Mouse (Mus musculus): ENCODE data around the gene Col5a3. TPM values are rescaled to one million over a fixed set of nuclear protein-coding genes. Genes with fewer than 3 reads are reported as not detected.

Gene Col5a3
- polyA plus RNA-seq, 1 experiment: 0.62 TPM

- no peaks in the 10 kb centered on the region for H3K27me3 ChIP-seq (ENCODE audit: control insufficient read depth, insufficient read depth, low read length)
- H3K27ac ChIP-seq (ENCODE audit: control insufficient read depth, insufficient read depth, low read depth, low read length): no peak overlapping the region
- no peak overlapping the region for H3K4me3 ChIP-seq (ENCODE audit: control insufficient read depth, low read depth, low read length)
- no peaks in the 10 kb centered on the region for H3K36me3 ChIP-seq (ENCODE audit: control insufficient read depth, insufficient read depth, low read length)
- H3K4me1 ChIP-seq (ENCODE audit: control insufficient read depth, insufficient read depth, low read length): peaks cover 14% of the 10 kb centered on the region
- TF ChIP-seq CTCF (IDR thresholded peaks at IDR 0.05; ENCODE audit: control insufficient read depth, insufficient read depth, insufficient replicate concordance, low read depth, low read length) (no peak), POLR2A (IDR thresholded peaks at IDR 0.05; ENCODE audit: control insufficient read depth, low read depth, low read length) (no peak)
Measured at GRCm38 (mm10) chr9:20748540-20748939, 66.3 kb downstream of the Col5a3 start.

DNA sequence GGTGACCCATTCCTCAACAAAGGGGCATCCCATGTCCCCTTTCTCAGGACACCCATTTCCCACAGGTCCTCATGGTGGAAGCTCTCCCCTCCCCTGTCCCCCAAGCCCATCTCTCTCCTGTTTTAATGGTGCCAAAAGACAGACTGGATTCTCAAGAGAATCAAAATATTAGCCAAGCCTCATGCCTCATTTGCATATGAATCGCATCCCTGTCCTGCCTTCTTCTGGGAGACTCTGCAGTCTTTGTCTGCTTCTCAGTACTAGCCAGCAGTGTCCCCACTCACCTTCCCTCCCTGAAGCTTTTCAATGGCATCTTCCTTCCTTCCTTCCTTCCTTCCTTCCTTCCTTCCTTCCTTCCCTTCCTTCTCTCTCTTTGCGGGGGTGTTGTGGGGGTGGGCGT is 67.2 kb downstream of the Col5a3 start:
- peaks cover 14% of the 10 kb centered on the region for H3K4me1 ChIP-seq (ENCODE audit: control insufficient read depth, insufficient read depth, low read length)
- no peak overlapping the region for H3K4me3 ChIP-seq (ENCODE audit: control insufficient read depth, low read depth, low read length)
- no peaks in the 10 kb centered on the region for H3K27me3 ChIP-seq (ENCODE audit: control insufficient read depth, insufficient read depth, low read length)
- H3K27ac ChIP-seq (ENCODE audit: control insufficient read depth, insufficient read depth, low read depth, low read length): no peak overlapping the region
- H3K36me3 ChIP-seq (ENCODE audit: control insufficient read depth, insufficient read depth, low read length): no peaks in the 10 kb centered on the region
- TF ChIP-seq POLR2A (IDR thresholded peaks at IDR 0.05; ENCODE audit: control insufficient read depth, low read depth, low read length) (no peak), CTCF (IDR thresholded peaks at IDR 0.05; ENCODE audit: control insufficient read depth, insufficient read depth, insufficient replicate concordance, low read depth, low read length) (no peak)

DNA sequence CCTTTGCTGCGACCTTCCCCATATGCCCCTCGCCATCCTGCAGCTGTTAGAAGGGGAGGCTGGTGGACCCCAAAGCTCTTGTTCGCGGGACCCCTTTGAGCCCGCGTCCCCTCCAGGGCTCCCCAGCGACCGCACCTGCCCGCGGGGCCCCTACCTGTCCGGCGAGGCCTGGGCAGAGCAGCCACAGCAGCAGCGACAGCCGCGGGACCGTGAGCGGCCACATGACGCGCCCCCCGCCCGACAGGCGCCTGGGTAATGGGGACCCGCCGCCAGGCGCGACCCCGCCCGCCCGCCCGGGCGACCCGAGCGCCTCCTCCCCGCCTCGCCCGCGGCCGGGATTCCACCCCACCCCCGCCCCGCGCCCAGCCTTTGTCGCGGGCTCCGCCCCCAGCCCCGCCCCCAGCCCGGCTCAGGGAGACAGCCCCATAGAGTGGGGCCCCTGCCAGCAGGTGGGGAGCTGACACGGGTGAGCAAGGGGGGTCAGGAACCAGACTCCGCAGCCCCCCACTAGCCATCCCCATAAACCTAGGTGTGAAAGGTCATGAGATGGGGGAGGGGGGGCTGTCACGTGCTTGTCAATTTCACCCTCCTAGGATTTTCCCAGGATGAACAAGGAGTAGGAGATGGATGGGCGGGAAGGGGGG is 68.7 kb downstream of the Col5a3 start, which contains the start of gene Olfm2:
Gene Olfm2 (minus strand): TSS at position 333 of the 644 bp plus-strand sequence.
- no peak for TF ChIP-seq POLR2A (IDR thresholded peaks at IDR 0.05; ENCODE audit: control insufficient read depth, low read depth, low read length)
- TF ChIP-seq CTCF (IDR thresholded peaks at IDR 0.05; ENCODE audit: control insufficient read depth, insufficient read depth, insufficient replicate concordance, low read depth, low read length): no peak
- Histone ChIP-seq H3K27me3 (ENCODE audit: control insufficient read depth, insufficient read depth, low read length) (no peaks in the 10 kb centered on the region), H3K27ac (ENCODE audit: control insufficient read depth, insufficient read depth, low read depth, low read length) (no peak within 1 kb of the TSS)

DNA sequence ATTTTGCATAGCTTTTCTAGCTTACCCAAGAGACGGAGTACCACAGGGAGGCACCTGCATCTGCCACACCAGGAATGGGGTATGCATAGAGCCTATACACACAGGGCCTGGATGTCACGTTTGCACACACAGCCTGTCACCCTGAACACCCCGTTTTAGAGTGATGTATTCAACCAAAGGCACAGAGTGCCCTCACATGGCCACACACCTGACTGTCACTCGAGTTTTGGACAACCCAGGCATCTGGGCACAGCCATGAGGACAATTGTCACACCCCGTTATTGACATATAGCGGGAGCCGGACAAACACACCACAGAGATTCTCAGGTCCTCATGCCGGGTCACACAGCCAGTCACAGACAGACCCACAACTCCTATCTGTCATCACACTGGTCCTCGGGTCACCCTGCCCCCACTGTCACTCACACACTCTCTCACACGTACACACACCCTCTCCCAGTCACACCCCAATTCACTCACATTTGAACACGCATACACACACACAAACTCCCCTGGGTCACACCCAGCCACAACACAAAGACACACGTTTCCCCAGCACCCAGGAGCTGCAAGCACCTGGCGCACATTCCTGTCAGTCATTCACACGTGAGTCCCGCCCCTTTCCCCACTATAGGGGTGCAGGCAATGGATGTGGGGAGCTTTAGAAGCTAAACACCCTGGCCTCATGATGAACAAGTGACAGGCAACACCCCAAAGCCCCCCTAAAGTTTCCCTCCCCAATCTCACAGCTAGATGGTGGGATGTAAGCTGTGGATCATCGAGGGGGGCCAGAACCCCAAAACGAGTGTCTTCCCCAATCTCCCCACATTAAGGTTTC is 69.5 kb downstream of the Col5a3 start:
- Histone ChIP-seq H3K27ac (ENCODE audit: control insufficient read depth, insufficient read depth, low read depth, low read length) (no peak overlapping the region), H3K4me3 (ENCODE audit: control insufficient read depth, low read depth, low read length) (peak overlapping the region; percentile 5), H3K4me1 (ENCODE audit: control insufficient read depth, insufficient read depth, low read length) (peaks cover 17% of the 10 kb centered on the region), H3K27me3 (ENCODE audit: control insufficient read depth, insufficient read depth, low read length) (no peaks in the 10 kb centered on the region), H3K36me3 (ENCODE audit: control insufficient read depth, insufficient read depth, low read length) (no peaks in the 10 kb centered on the region)
- no peak for TF ChIP-seq CTCF (IDR thresholded peaks at IDR 0.05; ENCODE audit: control insufficient read depth, insufficient read depth, insufficient replicate concordance, low read depth, low read length)
- TF ChIP-seq POLR2A (IDR thresholded peaks at IDR 0.05; ENCODE audit: control insufficient read depth, low read depth, low read length): no peak

More for the DNA sequence above, 68.7 kb downstream of the Col5a3 start, which contains the start of gene Olfm2:
- Histone ChIP-seq H3K4me3 (ENCODE audit: control insufficient read depth, low read depth, low read length) (peak within 1 kb of the TSS; percentile 5), H3K4me1 (ENCODE audit: control insufficient read depth, insufficient read depth, low read length) (peaks cover 14% of the 10 kb centered on the region), H3K36me3 (ENCODE audit: control insufficient read depth, insufficient read depth, low read length) (no peaks in the 10 kb centered on the region)

DNA sequence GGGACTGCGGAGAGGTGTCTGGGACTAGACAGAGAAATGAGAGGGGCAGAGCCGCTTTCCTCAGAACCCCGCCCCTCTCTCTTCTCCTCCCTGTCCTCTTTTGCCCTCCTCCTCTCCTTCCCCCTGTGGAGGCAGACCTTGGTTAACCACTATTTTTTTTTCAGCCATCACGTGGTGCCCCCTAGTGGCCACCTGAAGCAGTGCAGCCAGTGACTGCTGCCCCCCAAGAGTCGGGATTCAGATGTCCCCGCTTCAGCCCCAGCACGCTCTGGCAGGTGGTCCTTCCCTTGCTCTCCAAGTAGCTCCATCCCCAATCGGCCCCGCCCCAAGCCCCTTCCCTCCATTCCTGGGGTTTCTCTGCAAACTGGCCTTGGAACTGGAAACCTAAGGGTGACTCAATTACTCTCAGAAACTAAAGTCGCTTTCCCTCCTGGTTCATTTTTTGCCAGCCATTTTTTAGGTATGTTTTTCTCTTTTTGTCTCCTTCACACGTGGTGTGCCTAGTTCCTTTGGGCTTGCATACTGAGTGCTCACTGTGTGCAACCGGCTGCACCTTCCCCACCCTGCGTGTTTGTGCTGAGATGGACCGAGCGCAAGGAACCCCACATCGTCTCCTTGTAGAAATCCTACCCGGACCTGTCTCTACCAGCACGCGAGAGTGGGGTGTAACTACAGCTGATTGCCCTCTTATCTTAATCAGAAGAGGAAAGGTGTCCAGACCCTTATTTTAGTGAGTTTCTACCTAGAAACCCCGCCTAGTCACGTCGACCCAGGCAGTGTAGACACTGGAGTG is 70.7 kb downstream of the Col5a3 start:
- Histone ChIP-seq H3K4me3 (ENCODE audit: control insufficient read depth, low read depth, low read length) (peak overlapping the region; percentile 23; the same call in 1 of the 2 replicates), H3K27ac (ENCODE audit: control insufficient read depth, insufficient read depth, low read depth, low read length) (no peak overlapping the region), H3K27me3 (ENCODE audit: control insufficient read depth, insufficient read depth, low read length) (no peaks in the 10 kb centered on the region), H3K4me1 (ENCODE audit: control insufficient read depth, insufficient read depth, low read length) (peaks cover 18% of the 10 kb centered on the region), H3K36me3 (ENCODE audit: control insufficient read depth, insufficient read depth, low read length) (no peaks in the 10 kb centered on the region)
- TF ChIP-seq POLR2A (IDR thresholded peaks at IDR 0.05; ENCODE audit: control insufficient read depth, low read depth, low read length) (no peak), CTCF (IDR thresholded peaks at IDR 0.05; ENCODE audit: control insufficient read depth, insufficient read depth, insufficient replicate concordance, low read depth, low read length) (peak; percentile 94)

- Histone ChIP-seq H3K4me1 (ENCODE audit: control insufficient read depth, insufficient read depth, low read length) (peaks cover 11% of the 10 kb centered on the region), H3K36me3 (ENCODE audit: control insufficient read depth, insufficient read depth, low read length) (no peaks in the 10 kb centered on the region), H3K27ac (ENCODE audit: control insufficient read depth, insufficient read depth, low read depth, low read length) (no peak overlapping the region), H3K27me3 (ENCODE audit: control insufficient read depth, insufficient read depth, low read length) (no peaks in the 10 kb centered on the region), H3K4me3 (ENCODE audit: control insufficient read depth, low read depth, low read length) (peak overlapping the region; percentile 17; the same call in 1 of the 2 replicates)
- no peak for TF ChIP-seq POLR2A (IDR thresholded peaks at IDR 0.05; ENCODE audit: control insufficient read depth, low read depth, low read length)
- peak; percentile 98 for TF ChIP-seq CTCF (IDR thresholded peaks at IDR 0.05; ENCODE audit: control insufficient read depth, insufficient read depth, insufficient replicate concordance, low read depth, low read length)
Measured at GRCm38 (mm10) chr9:20740407-20740806, 74.5 kb downstream of the Col5a3 start.
